Mouse (Mus musculus) heart, embryonic 10.5 days (tissue): ENCODE data around the gene Svop. TPM values are rescaled to one million over a fixed set of nuclear protein-coding genes. Genes with fewer than 3 reads are reported as not detected.

Experiments used
- DNase-seq: peaks from one replicate; pipeline ENCODE4 v3.0.0-alpha.2; 2017; ENCODE audit warnings: low spot score
- H3K27ac ChIP-seq: fragments of 300-500 bp; sonication (generic); 2 replicates; pipeline ENCODE4 v1.5.1; 2016; ENCODE audit warnings: mild to moderate bottlenecking
- H3K27me3 ChIP-seq: fragments of 300-500 bp; sonication (generic); 2 replicates; pipeline ENCODE4 v1.6.1; 2016; ENCODE audit warnings: mild to moderate bottlenecking; ENCODE audit not compliant: poor library complexity, insufficient read depth, severe bottlenecking
- H3K36me3 ChIP-seq: fragments of 300-500 bp; sonication (generic); 2 replicates; pipeline ENCODE4 v1.6.1; 2016; ENCODE audit warnings: mild to moderate bottlenecking, moderate library complexity
- H3K4me1 ChIP-seq: fragments of 300-500 bp; sonication (generic); 2 replicates; pipeline ENCODE4 v1.6.1; 2016; ENCODE audit warnings: mild to moderate bottlenecking
- H3K4me3 ChIP-seq: fragments of 300-500 bp; sonication (generic); 2 replicates; pipeline ENCODE4 v1.5.1; 2016; ENCODE audit warnings: mild to moderate bottlenecking, moderate library complexity
- H3K9me3 ChIP-seq: fragments of 300-500 bp; sonication (generic); 2 replicates; pipeline ENCODE4 v1.6.1; 2016; ENCODE audit warnings: mild to moderate bottlenecking, moderate library complexity
- WGBS: fragments of 180-500 bp; shearing (Covaris S2); methylation state at CpG from one replicate; pipeline ENCODE4 v1.1.7; 2016; 5-methylcytosine and 5-hydroxymethylcytosine counted together
- polyA plus RNA-seq: library from polyadenylated mRNA; unstranded; fragments of >200 nt; fragmentation: Nextera tagmentation; extraction: Ambion mirVana; gene quantifications from 2 replicates; pipeline ENCODE4 v1.2.1, GENCODE M21; 2016

The Svop gene
- polyA plus RNA-seq, 1 experiment from 2014 or later, result 0.23 TPM

- peak overlapping the region; percentile 53; the same call in 1 of the 2 replicates for H3K27ac ChIP-seq
- H3K4me1 ChIP-seq, result 0 out of 2 replicates have a peak, but pooled peaks cover 4% of the 10 kb centered on the region
- peak overlapping the region; percentile 34 for H3K4me3 ChIP-seq
- no peaks in the 10 kb centered on the region for H3K36me3 ChIP-seq
- 16% methylated on average over 9 of the region's 9 CpGs for WGBS
- peak; percentile 90 for DNase-seq
- H3K27me3 ChIP-seq, result no peaks in the 10 kb centered on the region
- H3K9me3 ChIP-seq, result no peaks in the 10 kb centered on the region
Measured at GRCm38 (mm10) chr5:114052246-114052761, 39.1 kb downstream of the Svop start.

DNA sequence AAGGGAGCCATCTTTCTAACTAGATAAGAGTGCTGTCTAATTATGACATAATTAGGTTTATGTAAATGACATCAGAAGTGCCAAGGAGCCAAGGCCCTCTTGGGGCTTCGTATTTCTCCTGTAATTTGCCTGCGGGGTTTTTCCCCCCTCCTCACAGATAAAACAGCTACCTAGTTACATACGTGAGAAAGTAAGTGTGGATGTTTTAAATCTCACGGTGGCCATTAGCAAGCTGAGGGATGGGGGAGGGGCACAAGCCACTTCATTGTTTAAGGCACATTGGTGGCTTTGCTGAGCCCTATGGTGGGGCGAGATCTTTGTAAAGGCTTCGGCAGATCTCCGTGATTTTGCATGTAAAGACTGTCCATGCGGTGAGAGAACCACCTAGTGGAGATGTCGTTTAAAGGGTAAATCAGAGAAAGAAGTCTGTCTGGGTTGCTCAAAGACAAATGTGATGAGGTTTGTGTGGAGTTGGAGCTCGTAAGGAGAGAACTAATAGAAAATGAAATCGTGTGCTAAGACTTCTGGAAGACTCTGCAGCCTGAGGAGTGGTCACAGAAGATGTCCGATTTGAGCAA is 42.5 kb downstream of the Svop start:
- no peak for DNase-seq
- 0 out of 2 replicates have a peak, but pooled peaks cover 1% of the 10 kb centered on the region for H3K4me1 ChIP-seq
- H3K9me3 ChIP-seq, result no peaks in the 10 kb centered on the region
- WGBS, result 58% methylated on average over 12 of the region's 12 CpGs
- H3K4me3 ChIP-seq, result no peak overlapping the region
- no peak overlapping the region for H3K27ac ChIP-seq
- H3K27me3 ChIP-seq, result no peaks in the 10 kb centered on the region
- no peaks in the 10 kb centered on the region for H3K36me3 ChIP-seq

DNA sequence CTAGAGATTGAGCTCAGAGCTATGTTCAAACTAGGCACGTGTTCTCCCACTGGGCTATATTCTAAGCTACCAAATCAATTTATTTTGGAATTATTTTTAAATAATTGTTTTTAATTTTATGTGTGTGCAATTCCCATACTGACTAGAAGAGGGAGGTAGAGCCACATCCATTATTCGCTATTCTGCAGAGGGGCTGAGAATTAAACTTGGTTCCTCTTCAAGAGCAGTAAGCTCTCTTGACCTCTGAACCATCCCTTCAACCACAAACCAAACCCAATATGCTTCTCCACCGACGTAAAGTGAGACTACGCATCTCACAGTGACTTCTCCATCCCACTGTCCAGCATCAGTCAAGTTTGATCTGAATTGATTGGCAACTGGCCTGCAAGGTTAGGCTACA is 44.2 kb downstream of the Svop start:
- Histone ChIP-seq H3K4me3 (no peak overlapping the region), H3K36me3 (no peaks in the 10 kb centered on the region), H3K4me1 (peaks cover 4% of the 10 kb centered on the region), H3K9me3 (no peaks in the 10 kb centered on the region), H3K27me3 (no peaks in the 10 kb centered on the region), H3K27ac (no peak overlapping the region)
- DNase-seq, result no peak
- WGBS, result 80% methylated on average over 5 of the region's 5 CpGs

DNA sequence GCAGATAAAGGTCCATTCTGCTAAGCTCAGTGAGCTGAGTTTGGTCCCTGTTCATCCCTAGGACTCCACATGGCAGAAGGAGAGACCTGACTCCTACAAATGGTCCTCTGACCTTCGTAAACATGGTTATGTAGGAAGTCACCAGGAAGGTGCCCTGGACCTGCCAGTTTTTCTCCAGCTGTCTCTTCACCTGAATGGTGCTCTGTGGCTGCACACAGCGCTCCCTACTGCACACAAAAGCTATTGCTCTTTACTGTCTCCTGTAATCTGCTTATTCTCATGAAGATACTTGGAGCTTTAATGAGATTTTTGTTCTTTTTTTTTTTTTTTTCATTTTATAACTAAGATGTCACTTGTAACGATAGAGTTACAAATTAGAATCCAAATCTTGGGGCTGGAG is 44.8 kb downstream of the Svop start:
- 49% methylated on average over 3 of the region's 3 CpGs for WGBS
- Histone ChIP-seq H3K4me1 (peaks cover 10% of the 10 kb centered on the region), H3K27ac (no peak overlapping the region), H3K4me3 (no peak overlapping the region), H3K36me3 (no peaks in the 10 kb centered on the region), H3K27me3 (no peaks in the 10 kb centered on the region), H3K9me3 (no peaks in the 10 kb centered on the region)
- DNase-seq, result no peak

DNA sequence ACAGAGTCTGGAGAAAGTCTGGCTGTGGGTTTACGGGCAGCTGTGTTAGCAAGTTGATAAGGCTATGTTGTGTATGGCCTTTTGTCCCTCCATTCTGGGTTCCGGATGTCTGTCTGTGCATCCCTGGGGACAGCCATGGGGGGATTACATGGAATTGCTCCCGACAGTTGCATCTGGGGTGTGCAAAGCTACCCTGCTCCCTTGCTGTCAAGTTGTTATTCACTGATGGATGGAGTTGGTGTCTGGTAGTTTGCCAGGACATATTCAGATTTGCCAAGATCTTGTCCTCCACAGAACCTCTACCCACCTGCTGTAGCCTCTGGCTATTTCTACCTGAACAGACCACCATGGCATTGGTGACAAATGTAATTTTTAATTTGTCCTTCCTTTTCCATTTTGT is 45.2 kb downstream of the Svop start:
- Histone ChIP-seq H3K4me3 (no peak overlapping the region), H3K4me1 (peaks cover 14% of the 10 kb centered on the region), H3K9me3 (no peaks in the 10 kb centered on the region), H3K27me3 (no peaks in the 10 kb centered on the region), H3K27ac (no peak overlapping the region), H3K36me3 (no peaks in the 10 kb centered on the region)
- no peak for DNase-seq
- 62% methylated on average over 3 of the region's 3 CpGs for WGBS

DNA sequence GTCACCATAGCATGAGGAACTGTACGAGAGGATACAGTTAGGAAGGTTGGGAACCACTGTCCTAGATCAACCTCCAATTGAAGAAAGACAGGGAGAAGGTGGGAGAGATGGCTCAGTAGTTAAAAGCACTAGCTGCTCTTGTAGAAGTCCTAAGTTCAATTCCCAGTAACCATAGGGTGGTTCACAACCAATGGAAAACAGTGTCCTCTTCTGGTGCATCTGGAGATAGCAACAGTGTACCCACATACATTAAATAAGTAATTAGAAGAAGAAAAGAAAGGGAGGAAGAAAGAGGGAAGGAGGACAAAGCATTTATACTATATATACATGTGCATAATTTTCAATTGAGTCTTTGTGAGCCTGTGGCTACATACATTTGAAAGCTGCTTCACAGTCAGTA is 46.2 kb downstream of the Svop start:
- Histone ChIP-seq H3K36me3 (no peaks in the 10 kb centered on the region), H3K27ac (no peak overlapping the region), H3K9me3 (no peaks in the 10 kb centered on the region), H3K4me1 (peaks cover 23% of the 10 kb centered on the region), H3K27me3 (no peaks in the 10 kb centered on the region), H3K4me3 (no peak overlapping the region)
- WGBS, result 72% methylated on average over 1 of the region's 1 CpGs
- DNase-seq, result no peak

GRCm38 (mm10) chr5:114043800-114044199 is 47.6 kb downstream of the Svop start:
- Histone ChIP-seq H3K9me3 (no peaks in the 10 kb centered on the region), H3K36me3 (no peaks in the 10 kb centered on the region), H3K27ac (no peak overlapping the region), H3K27me3 (no peaks in the 10 kb centered on the region), H3K4me1 (peaks cover 23% of the 10 kb centered on the region), H3K4me3 (no peak overlapping the region)
- DNase-seq, result no peak
- WGBS, result 75% methylated on average over 4 of the region's 4 CpGs

DNA sequence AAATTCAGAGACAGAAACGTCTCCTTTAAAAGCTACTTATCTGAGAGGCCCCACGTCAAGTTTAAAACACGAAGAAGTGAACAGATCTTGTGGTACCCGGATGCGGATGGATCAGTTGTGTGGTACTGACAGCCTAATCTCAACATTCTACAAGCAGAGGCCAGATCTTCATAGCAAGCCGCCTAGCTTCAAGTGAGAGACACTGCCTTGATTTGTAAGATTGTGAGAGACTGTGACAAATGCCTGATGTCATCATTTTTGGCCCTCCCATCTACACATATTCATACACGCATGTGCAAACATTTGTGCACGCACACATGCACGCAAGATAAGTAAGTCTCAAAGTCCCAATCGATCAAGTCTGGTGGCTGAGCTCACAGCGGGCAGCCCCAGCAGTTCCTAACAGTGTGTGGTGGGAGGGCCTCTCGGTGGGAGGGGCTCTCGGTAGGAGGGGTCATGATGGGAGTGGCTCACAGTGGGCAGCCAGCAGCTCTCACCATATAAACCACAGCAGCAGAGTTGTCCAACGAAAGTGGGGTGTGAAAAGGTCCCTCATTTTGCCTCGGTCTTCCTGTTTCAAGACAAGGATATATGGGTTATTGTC is 49.9 kb downstream of the Svop start:
- 0 out of 2 replicates have a peak overlapping the region, but pooled peaks have one; percentile 12 for H3K4me3 ChIP-seq
- H3K27me3 ChIP-seq, result no peaks in the 10 kb centered on the region
- H3K4me1 ChIP-seq, result peaks cover 27% of the 10 kb centered on the region
- DNase-seq, result peak; percentile 85
- H3K36me3 ChIP-seq, result no peaks in the 10 kb centered on the region
- H3K9me3 ChIP-seq, result no peaks in the 10 kb centered on the region
- H3K27ac ChIP-seq, result 0 out of 2 replicates have a peak overlapping the region, but pooled peaks have one; percentile 10
- 14% methylated on average over 15 of the region's 15 CpGs for WGBS

DNA sequence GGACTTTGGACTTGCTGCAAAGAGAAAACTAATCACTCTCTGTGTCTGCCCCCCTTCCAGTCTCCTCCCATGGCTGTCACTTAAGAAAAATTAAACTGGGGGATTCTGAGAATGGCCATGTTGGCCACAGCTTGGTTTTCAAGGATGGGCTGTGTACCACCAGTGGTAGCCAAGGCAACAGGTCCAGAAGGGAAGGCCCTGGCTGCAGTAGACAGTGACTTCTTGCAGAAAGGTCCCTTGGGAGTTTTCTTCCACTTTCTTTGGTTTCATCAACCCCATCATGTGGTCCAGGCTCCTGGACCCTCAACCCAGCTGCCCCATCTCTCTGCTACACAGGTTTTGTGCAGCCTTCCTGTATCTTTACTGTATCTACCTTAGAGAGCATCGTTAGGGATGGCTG is 50.5 kb downstream of the Svop start:
- Histone ChIP-seq H3K4me1 (peaks cover 27% of the 10 kb centered on the region), H3K27ac (0 out of 2 replicates have a peak overlapping the region, but pooled peaks have one; percentile 10), H3K4me3 (0 out of 2 replicates have a peak overlapping the region, but pooled peaks have one; percentile 12), H3K9me3 (no peaks in the 10 kb centered on the region), H3K36me3 (no peaks in the 10 kb centered on the region), H3K27me3 (no peaks in the 10 kb centered on the region)
- no peak for DNase-seq
- 65% methylated on average over 1 of the region's 1 CpGs for WGBS

GRCm38 (mm10) chr5:114040508-114040907 is 50.9 kb downstream of the Svop start:
- 0 out of 2 replicates have a peak, but pooled peaks cover 4% of the 10 kb centered on the region for H3K27me3 ChIP-seq
- no peak for DNase-seq
- H3K4me1 ChIP-seq, result peaks cover 27% of the 10 kb centered on the region
- H3K9me3 ChIP-seq, result no peaks in the 10 kb centered on the region
- 23% methylated on average over 8 of the region's 8 CpGs for WGBS
- H3K27ac ChIP-seq, result 0 out of 2 replicates have a peak overlapping the region, but pooled peaks have one; percentile 22
- no peaks in the 10 kb centered on the region for H3K36me3 ChIP-seq
- H3K4me3 ChIP-seq, result 0 out of 2 replicates have a peak overlapping the region, but pooled peaks have one; percentile 12

GRCm38 (mm10) chr5:114035111-114035510 is 56.3 kb downstream of the Svop start:
- H3K27me3 ChIP-seq, result 0 out of 2 replicates have a peak, but pooled peaks cover 11% of the 10 kb centered on the region

GRCm38 (mm10) chr5:114034393-114034792 is 57.0 kb downstream of the Svop start:
- Histone ChIP-seq H3K4me1 (peaks cover 14% of the 10 kb centered on the region; the same call in 1 of the 2 replicates), H3K27me3 (peaks cover 13% of the 10 kb centered on the region), H3K36me3 (no peaks in the 10 kb centered on the region), H3K4me3 (no peak overlapping the region), H3K27ac (no peak overlapping the region), H3K9me3 (no peaks in the 10 kb centered on the region)
- 78% methylated on average over 7 of the region's 7 CpGs for WGBS
- no peak for DNase-seq

More at GRCm38 (mm10) chr5:114035111-114035510, 56.3 kb downstream of the Svop start:
- 68% methylated on average over 10 of the region's 10 CpGs for WGBS
- Histone ChIP-seq H3K4me3 (no peak overlapping the region), H3K36me3 (no peaks in the 10 kb centered on the region), H3K9me3 (no peaks in the 10 kb centered on the region), H3K27ac (no peak overlapping the region), H3K4me1 (peaks cover 14% of the 10 kb centered on the region; the same call in 1 of the 2 replicates)
- DNase-seq, result no peak

DNA sequence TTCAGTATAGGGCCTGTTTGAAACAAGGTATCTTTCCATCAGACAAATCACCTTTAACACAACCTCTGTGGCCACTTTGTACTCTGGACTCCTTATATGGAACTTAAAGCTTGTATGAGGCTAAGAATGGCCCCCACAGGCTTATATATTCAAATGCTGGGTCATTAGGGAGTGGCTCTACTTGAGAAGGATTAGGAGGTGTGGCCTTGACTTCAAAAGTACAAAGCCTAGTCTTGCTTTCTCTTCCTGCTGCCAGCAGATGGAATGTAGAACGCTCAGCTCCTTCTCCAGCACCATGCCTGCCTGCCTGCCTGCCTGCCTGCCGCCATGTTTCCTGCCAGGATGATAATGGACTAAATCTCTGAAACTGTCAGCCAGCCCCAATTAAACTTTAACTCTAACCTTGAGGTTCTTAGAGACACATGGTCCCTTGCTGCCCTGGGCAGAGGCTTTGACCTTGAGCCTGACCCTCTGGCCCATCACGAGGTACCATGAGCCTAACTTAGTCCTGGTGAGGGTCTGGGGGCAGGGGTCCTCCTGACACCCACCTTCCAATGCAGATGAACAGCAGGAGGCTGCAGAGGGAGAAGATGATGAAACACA is 59.1 kb downstream of the Svop start:
- no peak overlapping the region for H3K27ac ChIP-seq
- H3K4me1 ChIP-seq, result 0 out of 2 replicates have a peak, but pooled peaks cover 10% of the 10 kb centered on the region
- no peaks in the 10 kb centered on the region for H3K9me3 ChIP-seq
- H3K36me3 ChIP-seq, result no peaks in the 10 kb centered on the region
- H3K27me3 ChIP-seq, result peaks cover 18% of the 10 kb centered on the region
- DNase-seq, result no peak
- H3K4me3 ChIP-seq, result no peak overlapping the region
- 77% methylated on average over 3 of the region's 3 CpGs for WGBS
